Mouse (Mus musculus): ENCODE data around the gene Slc5a5.

DNA sequence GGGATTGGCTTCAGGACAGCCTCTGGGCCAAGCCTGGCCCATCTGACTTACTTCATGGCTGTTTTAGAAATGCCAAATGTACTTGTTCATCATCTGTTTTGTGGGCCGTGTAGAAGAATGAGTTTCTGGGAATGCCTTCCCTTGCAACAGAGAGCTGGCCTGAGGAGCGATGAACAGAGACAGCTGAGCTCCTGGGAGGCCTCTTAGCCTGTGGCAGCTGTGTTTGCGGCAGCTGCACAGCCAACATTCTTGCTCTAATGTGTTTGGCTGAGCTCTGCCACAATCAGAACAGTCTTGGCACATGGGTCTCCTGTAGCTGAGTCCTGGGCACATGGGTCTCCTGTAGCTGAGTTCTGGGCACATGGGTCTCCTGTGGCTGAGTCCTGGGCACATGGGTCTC is 35.5 kb upstream of the Slc5a5 start:
- TF ChIP-seq POLR2A (IDR thresholded peaks at IDR 0.05; ENCODE audit: control insufficient read depth, extremely low read depth, insufficient read depth, low read length, poor library complexity) (no peak), CTCF (IDR thresholded peaks at IDR 0.05; ENCODE audit: borderline replicate concordance, control insufficient read depth, extremely low read depth, insufficient read depth, low read length, poor library complexity) (no peak)

All from thymus, adult 2 months (tissue).